11 mouse cellular contexts compared by ENCODE assay signal in genomic region chr9:90164670-90165453, GRCm38 (mm10). TPM values are rescaled to one million over a fixed set of nuclear protein-coding genes. Genes with fewer than 3 reads are reported as not detected.
DNase-seq lines count a peak whose midpoint lies in the region; ATAC-seq and TF ChIP-seq lines count a peak whose summit lies in the region.
"Had no signal": no experiment of that assay in that cellular context is flagged by ENCODE, and none has a peak within 500 bp of the region (broad histone marks: within the 10 kb centered on the region; RNA-seq: fewer than 3 reads in every experiment).

No protein-coding gene starts in this region.

- H3K4me2 ChIP-seq in kidney, postnatal 0 days (ENCODE audit: low read length): no peak overlapping the region
- peak overlapping the region; percentile 95 for H3K4me2 ChIP-seq in embryonic facial prominence, embryonic 14.5 days (ENCODE audit: low read depth, low read length)
- peak overlapping the region; percentile 89 for H3K4me2 ChIP-seq in hindbrain, embryonic 11.5 days (replicated peaks; ENCODE audit: low read depth, low read length)
- H3K4me2 ChIP-seq in midbrain, embryonic 16.5 days (ENCODE audit: low read length): peak overlapping the region; percentile 87

- H3K9ac ChIP-seq in kidney, postnatal 0 days (ENCODE audit: low read depth, low read length): no peak overlapping the region
- H3K9ac ChIP-seq in embryonic facial prominence, embryonic 14.5 days (ENCODE audit: low read depth, low read length): no peak overlapping the region
- no peak overlapping the region for H3K9ac ChIP-seq in hindbrain, embryonic 11.5 days (ENCODE audit: low read depth, low read length)
- no peak overlapping the region for H3K9ac ChIP-seq in midbrain, embryonic 16.5 days (ENCODE audit: low read depth, low read length)

- no peaks in the 10 kb centered on the region for H3K36me3 ChIP-seq in kidney, postnatal 0 days (ENCODE audit: insufficient read depth, low read length)
- no peaks in the 10 kb centered on the region for H3K36me3 ChIP-seq in embryonic facial prominence, embryonic 14.5 days (ENCODE audit: control insufficient read depth, insufficient read depth, low read length)
- no peaks in the 10 kb centered on the region for H3K36me3 ChIP-seq in hindbrain, embryonic 11.5 days (ENCODE audit: control insufficient read depth, insufficient read depth, low read length)
- H3K36me3 ChIP-seq in midbrain, embryonic 16.5 days (ENCODE audit: control insufficient read depth, insufficient read depth, low read length): no peaks in the 10 kb centered on the region

- no peak for DNase-seq in kidney, postnatal 0 days (ENCODE audit: low spot score)
- no peak for DNase-seq in kidney, postnatal 14 days
- DNase-seq in embryonic facial prominence, embryonic 14.5 days (ENCODE audit: low spot score): no peak
- peak; percentile 7 for DNase-seq in hindbrain, embryonic 11.5 days (ENCODE audit: low spot score)
- DNase-seq in urinary bladder, postnatal 25 days (ENCODE audit: low spot score): no peak
- no peak for DNase-seq in frontal cortex, postnatal 36 days (ENCODE audit: low spot score in 2 of 2)
- no peak for DNase-seq in gastrocnemius, postnatal 4 days (ENCODE audit: low spot score in 2 of 2)
- DNase-seq: gastrocnemius, postnatal 36 days; lung, postnatal 4 days had no signal

- WGBS in kidney, postnatal 0 days: 62% methylated on average over 4 of the region's 4 CpGs
- WGBS in embryonic facial prominence, embryonic 14.5 days: 49% methylated on average over 4 of the region's 4 CpGs
- 66% methylated on average over 4 of the region's 4 CpGs for WGBS in hindbrain, embryonic 11.5 days
- WGBS in midbrain, embryonic 16.5 days: 46% methylated on average over 4 of the region's 4 CpGs

- no peak for ATAC-seq in kidney, postnatal 0 days (replicated peaks; ENCODE audit: low FRiP score, low read depth)
- no peak for ATAC-seq in embryonic facial prominence, embryonic 14.5 days (ENCODE audit: low read depth)
- no peak for ATAC-seq in hindbrain, embryonic 11.5 days (ENCODE audit: low FRiP score)
- no peak for ATAC-seq in midbrain, embryonic 16.5 days

- H3K27me3 ChIP-seq in kidney, postnatal 0 days (ENCODE audit: insufficient read depth, low read length): no peaks in the 10 kb centered on the region
- H3K27me3 ChIP-seq in embryonic facial prominence, embryonic 14.5 days (replicated peaks; ENCODE audit: control insufficient read depth, insufficient read depth, low read length): no peaks in the 10 kb centered on the region
- no peaks in the 10 kb centered on the region for H3K27me3 ChIP-seq in hindbrain, embryonic 11.5 days (ENCODE audit: control insufficient read depth, insufficient read depth, low read length)
- H3K27me3 ChIP-seq in midbrain, embryonic 16.5 days (ENCODE audit: control insufficient read depth, insufficient read depth, low read depth, low read length): no peaks in the 10 kb centered on the region

- H3K4me3 ChIP-seq in kidney, postnatal 0 days (replicated peaks; ENCODE audit: low read depth, low read length): no peak overlapping the region
- H3K4me3 ChIP-seq in embryonic facial prominence, embryonic 14.5 days (ENCODE audit: low read depth, low read length): no peak overlapping the region
- no peak overlapping the region; the same call in 1 of the 2 replicates for H3K4me3 ChIP-seq in hindbrain, embryonic 11.5 days (ENCODE audit: low read depth, low read length)
- peak overlapping the region; percentile 65; the same call in 1 of the 2 replicates for H3K4me3 ChIP-seq in midbrain, embryonic 16.5 days (ENCODE audit: low read depth, low read length)

- H3K9me3 ChIP-seq in kidney, postnatal 0 days (replicated peaks; ENCODE audit: low read length): no peaks in the 10 kb centered on the region
- H3K9me3 ChIP-seq in embryonic facial prominence, embryonic 14.5 days (ENCODE audit: control insufficient read depth, low read length): peaks cover 3% of the 10 kb centered on the region; the same call in 1 of the 2 replicates
- no peaks in the 10 kb centered on the region for H3K9me3 ChIP-seq in hindbrain, embryonic 11.5 days (ENCODE audit: control insufficient read depth, low read length)
- H3K9me3 ChIP-seq in midbrain, embryonic 16.5 days (replicated peaks; ENCODE audit: control insufficient read depth, low read length, poor library complexity, severe bottlenecking): peaks cover 4% of the 10 kb centered on the region

- 0 out of 2 replicates have a peak, but pooled peaks have one; percentile 6 for TF ChIP-seq CTCF in kidney, postnatal 0 days (IDR thresholded peaks at IDR 0.05; ENCODE audit: low read depth)

- no peak overlapping the region for H3K27ac ChIP-seq in kidney, postnatal 0 days
- no peak overlapping the region for H3K27ac ChIP-seq in embryonic facial prominence, embryonic 14.5 days (replicated peaks; ENCODE audit: low read depth, low read length)
- H3K27ac ChIP-seq in hindbrain, embryonic 11.5 days (ENCODE audit: low read depth, low read length): no peak overlapping the region
- H3K27ac ChIP-seq in midbrain, embryonic 16.5 days (ENCODE audit: low read length): no peak overlapping the region

- peaks cover 6% of the 10 kb centered on the region for H3K4me1 ChIP-seq in kidney, postnatal 0 days (replicated peaks; ENCODE audit: insufficient read depth, low read length)
- no peaks in the 10 kb centered on the region; the same call in 1 of the 2 replicates for H3K4me1 ChIP-seq in embryonic facial prominence, embryonic 14.5 days (ENCODE audit: control insufficient read depth, insufficient read depth, low read length)
- 0 out of 2 replicates have a peak, but pooled peaks cover 2% of the 10 kb centered on the region for H3K4me1 ChIP-seq in hindbrain, embryonic 11.5 days (replicated peaks; ENCODE audit: control insufficient read depth, insufficient read depth, low read length)
- H3K4me1 ChIP-seq in midbrain, embryonic 16.5 days (ENCODE audit: control insufficient read depth, insufficient read depth, low read length): peaks cover 16% of the 10 kb centered on the region; the same call in 1 of the 2 replicates

RNA-seq across cellular contexts. Expression of gene Adamts7, which starts 2.0 kb away (rescaled TPM):
- polyA plus RNA-seq in kidney, postnatal 0 days (2015; fragmentation: Nextera tagmentation; extraction: Ambion mirVana): 11.6 and 12.8 TPM in 2 replicates
- 13.3 and 18.3 TPM in 2 replicates for polyA plus RNA-seq in embryonic facial prominence, embryonic 14.5 days (2014; fragmentation: Nextera tagmentation; extraction: Ambion mirVana)
- 10.3 and 10.4 TPM in 2 replicates for polyA plus RNA-seq in hindbrain, embryonic 11.5 days (2014; fragmentation: Nextera tagmentation; extraction: Ambion mirVana)
- 7.0 and 8.8 TPM in 2 replicates for polyA plus RNA-seq in midbrain, embryonic 16.5 days (2015; fragmentation: Nextera tagmentation; extraction: Ambion mirVana)
- 10 to 100 TPM; 13.2 to 15.5 TPM for total RNA-seq in gastrocnemius, postnatal 4 days (2021)
- total RNA-seq: MEL had no signal

RNA-seq across cellular contexts. Expression of gene Morf4l1, which starts 50.3 kb away (rescaled TPM):
- polyA plus RNA-seq in kidney, postnatal 0 days (2015; fragmentation: Nextera tagmentation; extraction: Ambion mirVana): 412 and 452 TPM in 2 replicates
- 445 and 477 TPM in 2 replicates for polyA plus RNA-seq in embryonic facial prominence, embryonic 14.5 days (2014; fragmentation: Nextera tagmentation; extraction: Ambion mirVana)
- 533 and 557 TPM in 2 replicates for polyA plus RNA-seq in hindbrain, embryonic 11.5 days (2014; fragmentation: Nextera tagmentation; extraction: Ambion mirVana)
- polyA plus RNA-seq in midbrain, embryonic 16.5 days (2015; fragmentation: Nextera tagmentation; extraction: Ambion mirVana): 627 and 665 TPM in 2 replicates
- 100 to 1,000 TPM; 264 to 265 TPM for total RNA-seq in gastrocnemius, postnatal 4 days (2021)
